Mouse (Mus musculus) CD4-positive, CD25-positive, alpha-beta regulatory T cell, adult 2 months (primary cell): ENCODE measurements around the gene Med11.
A peak's percentile ranks its signal among the peaks of the same experiment; 100 is the strongest.
"Not testable (repeated sequence)": the region's sequence is repeated elsewhere in the genome, so short reads cannot be mapped to it uniquely, and the experiment has no call there.

Experiments
- DNase-seq: peaks from one replicate; pipeline ENCODE4 v3.0.0-alpha.2; 2012; ENCODE audit warnings: low read depth, low spot score

Gene Med11

DNA sequence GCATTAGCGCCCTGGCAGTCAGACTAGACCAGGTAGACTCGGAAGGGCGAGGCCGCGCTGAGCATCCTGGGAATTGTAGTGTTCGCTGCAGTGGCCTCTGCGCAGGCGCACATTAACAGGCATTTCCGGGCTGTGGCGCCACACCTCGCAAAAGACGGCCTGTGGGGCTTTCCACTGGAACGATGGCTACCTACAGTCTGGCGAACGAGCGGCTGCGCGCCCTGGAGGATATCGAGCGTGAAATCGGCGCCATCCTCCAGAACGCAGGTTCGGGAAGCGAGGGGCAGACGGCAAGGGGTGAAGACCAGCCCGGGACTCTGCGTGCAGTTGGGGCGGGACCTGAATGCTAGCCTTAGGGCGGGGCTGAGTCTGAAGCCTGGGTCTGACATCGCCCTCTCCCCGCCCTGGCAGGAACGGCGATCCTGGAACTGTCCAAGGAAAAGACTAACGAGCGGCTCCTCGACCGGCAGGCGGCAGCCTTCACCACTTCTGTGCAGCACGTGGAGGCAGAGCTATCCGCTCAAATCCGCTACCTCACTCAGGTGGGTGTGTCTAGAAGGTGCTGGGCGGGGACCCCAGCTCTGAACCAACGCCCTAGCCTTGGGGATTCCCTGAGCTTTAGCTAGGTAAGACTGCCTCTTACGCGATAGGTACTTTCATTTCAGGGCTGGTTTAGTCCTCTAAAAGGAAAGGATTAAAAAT, at the start of gene Med11:
TSS of gene Med11 (plus strand) at position 123 of the 702 bp plus-strand sequence.
- peak; percentile 96 for DNase-seq

DNA sequence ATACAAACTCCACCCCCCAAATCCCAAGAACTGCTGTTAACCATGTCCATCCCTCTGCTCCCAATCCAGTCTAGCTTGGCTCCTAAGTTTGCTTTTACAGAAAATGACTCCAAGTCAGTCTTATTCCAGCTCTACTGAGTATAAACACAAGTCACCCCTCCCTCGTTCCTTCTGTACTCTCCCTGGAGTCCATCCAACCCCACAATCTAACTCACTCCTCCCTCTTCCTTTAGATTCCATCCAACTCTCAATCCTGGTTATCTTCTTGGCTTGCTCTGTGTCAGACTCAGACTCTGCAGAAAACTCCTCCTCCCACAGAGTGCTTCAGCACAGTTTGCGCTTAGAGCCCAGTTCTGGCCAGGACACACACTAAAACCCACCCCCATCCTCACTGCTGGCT, 48.1 kb upstream of the Med11 start:
- no peak for DNase-seq

DNA sequence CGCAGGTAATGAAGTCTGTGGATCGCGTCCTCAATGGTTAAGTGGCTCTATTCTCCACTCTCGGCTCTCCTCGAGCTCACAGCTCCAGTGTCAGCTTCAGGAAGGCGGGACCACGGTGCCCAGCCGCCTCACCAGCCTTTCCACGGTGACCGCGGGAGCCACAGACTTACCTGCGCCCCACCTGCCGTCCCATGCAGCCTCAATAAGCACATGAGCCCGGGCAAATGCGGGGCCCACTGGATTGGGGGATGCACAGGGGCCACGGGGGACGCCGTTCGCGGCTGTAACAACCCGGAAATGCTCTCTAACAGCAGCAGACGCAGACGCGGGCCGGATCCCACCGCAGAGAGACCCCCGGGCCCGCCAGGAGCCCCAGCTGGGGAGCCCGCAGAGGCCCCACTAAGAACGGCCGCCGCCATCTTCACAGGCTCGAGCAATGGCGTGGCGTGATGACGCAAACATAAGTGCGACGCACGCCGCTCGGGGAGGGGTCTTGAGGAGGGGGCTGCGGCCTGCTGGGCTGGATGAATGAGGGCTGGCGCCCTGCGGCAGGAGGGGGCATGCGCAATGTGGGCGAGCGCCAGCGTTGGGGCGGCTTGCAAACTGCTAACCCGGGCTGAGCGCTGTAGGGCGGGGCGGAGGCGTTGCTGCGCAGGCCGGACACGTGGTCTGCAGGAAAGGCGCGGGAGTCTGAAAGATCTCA, 42.0 kb upstream of the Med11 start, which contains the start of gene Pelp1:
TSS of gene Pelp1 (minus strand) at position 438 of the 703 bp plus-strand sequence.
- DNase-seq, result peak; percentile 90

DNA sequence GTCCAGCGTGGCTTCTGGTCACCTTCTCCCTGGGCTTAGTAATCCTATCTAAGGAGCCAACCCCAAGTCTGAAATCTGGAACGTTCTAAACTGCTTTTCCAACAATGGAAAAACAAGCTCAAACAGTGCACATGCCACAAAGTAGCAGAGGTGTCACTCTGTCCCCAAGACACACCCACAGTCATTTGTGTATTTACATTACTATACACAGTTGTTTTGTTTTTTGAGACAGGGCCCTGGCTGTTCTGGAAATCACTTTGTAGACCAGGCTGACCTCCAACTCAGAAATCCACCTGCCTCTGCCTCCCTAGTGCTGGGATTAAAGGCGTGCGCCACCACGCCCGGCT, 41.4 kb upstream of the Med11 start:
- no peak for DNase-seq

DNA sequence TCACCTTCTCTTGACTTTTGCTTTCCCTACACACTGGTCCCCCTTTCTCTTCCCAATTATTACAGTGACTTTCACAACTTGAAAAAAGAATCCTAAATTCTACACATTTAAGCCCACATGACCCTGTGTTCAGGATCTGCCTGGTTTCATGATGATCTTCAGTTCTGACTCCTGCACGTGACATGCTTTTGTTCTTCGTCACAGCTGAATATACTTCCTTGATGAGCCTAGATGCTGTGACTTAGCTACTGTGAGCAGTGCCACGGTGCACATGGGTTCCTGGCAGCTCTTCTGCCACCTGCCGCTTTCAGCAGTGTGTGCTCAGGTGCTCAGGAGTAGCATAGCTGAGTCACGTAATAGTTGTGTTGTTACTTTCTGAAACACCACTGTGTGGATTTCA, 39.1 kb upstream of the Med11 start:
- DNase-seq, result no peak

DNA sequence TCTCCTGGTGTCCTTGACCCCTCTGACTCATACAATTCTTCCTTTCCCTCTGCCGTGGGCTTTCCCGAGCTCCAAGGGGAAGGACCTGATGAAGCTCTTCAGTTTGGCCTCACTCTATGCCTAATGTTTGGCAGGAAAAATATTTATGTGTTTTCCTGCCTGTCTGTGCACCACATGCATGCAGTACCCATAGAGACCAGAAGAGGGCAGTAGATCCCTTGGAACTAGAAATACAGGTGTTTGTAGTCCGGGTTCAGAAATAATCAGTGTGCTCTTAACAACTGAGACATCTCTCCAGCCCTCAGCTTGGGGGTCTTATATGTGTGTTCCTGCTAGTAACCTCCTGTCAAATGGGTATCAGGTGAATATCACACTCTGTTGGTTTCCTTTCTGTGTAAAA, 37.8 kb upstream of the Med11 start:
- DNase-seq, result peak; percentile 89

DNA sequence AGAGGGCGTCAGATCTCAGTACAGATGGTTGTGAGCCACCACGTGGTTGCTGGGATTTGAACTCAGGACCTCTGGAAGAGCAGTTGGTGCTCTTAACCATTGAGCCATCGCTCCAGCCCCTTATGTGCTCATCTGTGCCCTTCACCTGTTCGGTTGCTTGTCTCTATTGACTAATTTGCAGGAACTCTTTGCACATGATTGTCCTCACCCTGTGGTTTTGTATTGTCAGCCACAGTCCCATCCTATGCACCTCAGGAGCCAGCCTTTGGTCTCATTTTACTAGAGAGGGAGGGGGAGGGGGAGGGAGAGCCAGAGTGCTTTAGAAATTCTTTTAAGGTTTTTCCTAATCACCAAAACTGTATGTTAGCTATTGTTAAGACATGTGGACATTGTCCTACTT, 33.5 kb upstream of the Med11 start:
- DNase-seq, result no peak

DNA sequence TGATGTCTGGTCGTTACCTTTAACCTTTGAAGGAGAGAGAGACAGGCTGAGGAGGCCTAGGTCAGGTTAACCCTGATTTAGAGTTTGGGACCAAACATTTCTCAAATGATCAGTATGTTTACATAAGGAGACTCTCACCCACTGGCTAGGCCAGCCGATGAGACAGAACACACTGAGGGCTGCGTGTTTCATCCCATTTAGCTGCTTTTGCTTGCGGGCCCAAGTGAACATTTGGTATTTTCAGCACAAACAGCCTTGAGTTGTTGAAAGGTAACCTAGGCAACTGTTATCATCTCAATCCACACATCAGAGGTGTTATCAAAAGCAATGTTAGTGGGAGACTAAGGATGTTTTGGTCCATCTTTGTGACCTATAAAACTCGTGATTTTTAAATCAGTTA, 32.2 kb upstream of the Med11 start:
- no peak for DNase-seq

DNA sequence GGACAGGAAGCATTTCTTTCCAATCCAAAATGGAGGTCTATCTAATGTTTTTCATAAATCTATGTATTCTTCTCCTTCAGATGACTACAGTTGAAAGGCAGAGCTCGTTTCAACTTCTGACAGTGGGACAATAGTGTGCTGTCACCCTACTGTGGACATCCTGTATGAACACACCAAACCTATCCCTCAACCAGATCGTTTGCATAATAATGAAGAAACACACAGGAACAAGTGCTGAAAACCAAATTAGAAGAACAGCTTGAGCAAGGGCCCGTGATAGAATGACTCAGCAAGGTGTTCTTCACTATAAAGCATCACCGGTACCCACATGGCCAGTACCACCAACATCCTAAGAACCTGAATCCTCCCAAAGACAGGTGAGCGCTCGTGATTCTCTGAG, 25.1 kb upstream of the Med11 start:
- not testable (repeated sequence) for DNase-seq

DNA sequence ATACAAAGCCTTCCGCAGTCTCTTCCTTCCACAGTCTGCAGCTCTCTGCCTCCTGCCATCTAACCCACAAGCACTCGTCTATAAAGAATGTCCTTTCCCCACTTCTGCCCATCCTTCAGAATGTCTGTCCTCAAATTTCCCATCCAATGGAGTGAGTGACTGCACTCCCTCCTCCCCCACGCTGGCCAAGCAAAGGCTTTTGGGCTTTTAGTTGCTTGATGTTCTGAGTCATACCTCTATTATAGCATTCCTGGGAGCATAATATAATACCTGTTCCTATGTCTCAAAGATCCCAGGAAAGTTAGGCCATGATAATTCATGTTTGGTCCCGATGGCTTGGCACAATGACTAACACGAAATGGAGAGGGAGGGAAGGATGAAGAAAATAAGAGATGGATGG, 20.1 kb upstream of the Med11 start:
- DNase-seq, result no peak

DNA sequence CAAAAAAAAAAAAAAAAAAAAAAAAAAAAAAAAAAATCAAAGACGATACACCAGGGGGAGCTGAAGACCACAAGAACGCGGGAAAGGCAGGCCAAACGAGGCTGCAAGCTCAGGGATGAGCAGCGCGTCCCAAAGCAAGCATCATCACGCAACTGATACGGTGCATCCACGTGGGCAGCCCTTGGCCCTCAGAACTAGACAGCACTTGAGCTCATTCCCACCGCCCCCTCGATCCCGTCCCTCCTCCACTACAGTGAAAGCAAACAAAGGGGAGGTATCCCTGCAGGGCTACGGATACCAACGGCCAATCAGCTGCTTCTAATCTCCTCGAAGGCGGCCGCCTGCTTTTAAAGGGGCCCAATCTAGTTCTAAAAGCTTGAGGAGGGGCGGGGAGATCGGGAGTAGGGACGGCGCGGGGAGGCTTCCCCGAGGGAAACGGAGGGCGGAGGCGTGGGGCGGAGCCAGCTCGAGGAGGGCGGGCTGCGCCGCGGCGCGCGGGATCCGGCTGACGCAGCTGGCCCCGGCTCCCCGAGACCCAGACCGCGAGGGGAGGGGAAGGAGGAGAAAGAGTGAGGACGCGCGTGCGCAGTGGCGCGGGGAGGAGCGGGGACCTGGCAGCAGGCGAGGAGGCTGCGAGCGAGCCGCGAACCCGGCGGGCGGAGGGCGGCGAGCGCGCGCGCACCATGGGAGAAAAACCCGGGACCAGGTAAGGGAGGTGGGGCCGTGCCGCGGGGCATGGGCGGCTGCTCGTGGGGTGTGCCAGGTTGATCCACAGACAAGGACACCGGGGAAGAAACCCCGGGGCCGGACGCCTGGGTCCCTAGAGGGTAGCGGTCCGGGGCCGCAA, 19.4 kb upstream of the Med11 start, which contains the start of gene Arrb2:
TSS of gene Arrb2 (plus strand) at position 588 of the 847 bp plus-strand sequence.
- peak; percentile 99 for DNase-seq

DNA sequence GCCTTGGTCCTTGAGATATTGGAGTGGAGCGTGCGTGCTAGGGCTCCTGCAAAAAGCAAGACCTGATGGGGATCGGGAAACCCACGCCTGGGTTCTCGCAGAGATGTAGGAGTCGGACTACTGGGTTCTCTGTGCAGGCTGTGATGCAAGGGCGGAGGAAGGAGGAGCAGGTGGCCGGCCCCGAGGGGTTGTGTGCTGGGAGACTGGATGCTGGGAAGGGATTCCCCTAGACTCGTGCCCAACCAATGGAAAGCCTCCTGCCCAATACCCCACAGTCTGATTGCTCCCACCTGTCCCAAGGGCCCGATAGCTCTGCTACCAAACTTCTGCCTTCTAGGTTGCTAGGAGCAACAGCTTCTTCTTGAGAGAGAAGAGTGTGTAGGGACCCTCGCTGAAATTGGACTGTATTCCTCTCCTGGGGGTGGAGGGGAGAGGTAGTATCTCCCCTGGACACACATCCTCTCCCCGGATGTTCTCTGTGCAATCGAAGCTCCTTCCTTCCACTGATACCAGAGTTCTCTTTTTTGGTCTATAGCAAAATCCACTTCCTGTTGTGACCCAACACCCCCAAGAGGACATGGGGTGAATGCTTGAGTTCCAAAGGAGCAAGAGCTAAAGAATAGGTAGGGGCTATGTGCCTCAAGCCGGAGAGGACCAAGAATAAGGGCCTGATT, 18.7 kb upstream of the Med11 start:
- DNase-seq, result peak; percentile 52

DNA sequence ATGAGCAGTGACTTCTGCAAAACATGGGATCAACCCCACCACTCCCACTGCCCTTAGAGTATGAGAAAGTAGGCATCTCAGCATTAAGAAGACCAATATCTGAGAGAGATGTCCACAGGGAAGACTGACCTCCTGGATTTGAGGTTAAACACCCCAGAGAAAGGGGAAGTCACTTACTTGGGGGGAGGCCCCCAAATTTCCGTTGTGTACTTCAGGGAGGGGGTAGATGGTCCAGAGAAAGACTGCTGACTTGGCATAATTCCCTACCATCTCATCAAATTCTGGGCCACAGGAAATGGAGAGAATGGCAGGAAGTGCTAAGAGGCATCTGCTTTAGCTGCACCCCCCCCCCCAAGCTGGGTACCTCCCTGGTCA, 18.2 kb upstream of the Med11 start:
- DNase-seq, result peak; percentile 44

DNA sequence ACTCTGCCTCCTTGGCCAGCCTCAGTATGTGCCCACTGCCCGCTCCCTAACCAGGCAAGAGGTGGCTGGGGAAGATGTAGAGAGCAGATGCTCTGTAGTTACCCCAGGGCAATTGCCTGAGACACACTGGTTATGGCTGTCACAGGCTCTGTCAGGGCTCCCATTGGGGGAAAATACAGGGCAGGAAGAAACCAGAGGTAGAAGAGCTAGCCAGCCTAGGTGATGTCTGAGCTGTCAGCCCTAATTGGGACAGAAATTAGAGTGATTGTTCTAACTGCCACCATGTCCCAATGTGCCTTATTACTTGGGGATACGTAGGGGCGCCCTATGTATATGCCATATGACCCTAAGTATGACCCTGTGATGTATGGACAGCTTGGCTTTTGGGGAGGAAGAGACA, 17.8 kb upstream of the Med11 start:
- peak; percentile 55 for DNase-seq

DNA sequence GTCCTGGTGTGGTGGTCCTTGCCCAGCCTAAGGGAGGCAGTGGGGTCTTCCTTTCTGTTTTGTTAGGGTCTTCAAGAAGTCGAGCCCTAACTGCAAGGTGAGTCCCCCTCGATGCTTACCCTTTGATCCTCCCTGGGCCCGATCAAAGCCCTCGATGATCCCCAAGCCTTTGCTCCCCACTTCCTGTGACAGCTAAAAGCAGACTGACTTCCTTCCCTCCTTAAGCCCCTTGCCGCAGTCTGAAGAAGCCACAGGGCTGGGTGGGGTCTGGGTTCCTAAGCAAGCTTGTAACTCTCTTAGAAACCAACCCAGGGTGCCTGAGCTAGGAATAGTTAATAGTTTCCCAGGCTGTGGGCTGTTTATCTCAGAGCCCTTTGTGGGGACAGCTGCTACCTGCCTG, 16.2 kb upstream of the Med11 start:
- peak; percentile 62 for DNase-seq

DNA sequence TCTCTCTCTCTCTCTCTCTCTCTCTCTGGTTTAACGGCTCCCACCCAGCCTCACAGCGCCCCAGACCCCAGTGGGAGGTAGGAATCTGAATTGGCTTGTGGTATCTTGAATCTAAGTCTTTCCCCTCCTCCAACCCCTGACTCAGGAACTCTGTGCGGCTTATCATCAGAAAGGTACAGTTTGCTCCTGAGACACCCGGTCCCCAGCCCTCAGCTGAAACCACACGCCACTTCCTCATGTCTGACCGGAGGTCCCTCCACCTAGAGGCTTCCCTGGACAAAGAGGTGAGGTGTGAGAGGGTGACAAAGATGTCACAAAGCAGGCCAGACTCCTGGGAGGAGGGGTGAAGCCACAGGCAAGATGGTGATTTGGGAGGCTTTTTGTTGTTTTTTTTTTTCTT, 14.3 kb upstream of the Med11 start:
- DNase-seq, result no peak

DNA sequence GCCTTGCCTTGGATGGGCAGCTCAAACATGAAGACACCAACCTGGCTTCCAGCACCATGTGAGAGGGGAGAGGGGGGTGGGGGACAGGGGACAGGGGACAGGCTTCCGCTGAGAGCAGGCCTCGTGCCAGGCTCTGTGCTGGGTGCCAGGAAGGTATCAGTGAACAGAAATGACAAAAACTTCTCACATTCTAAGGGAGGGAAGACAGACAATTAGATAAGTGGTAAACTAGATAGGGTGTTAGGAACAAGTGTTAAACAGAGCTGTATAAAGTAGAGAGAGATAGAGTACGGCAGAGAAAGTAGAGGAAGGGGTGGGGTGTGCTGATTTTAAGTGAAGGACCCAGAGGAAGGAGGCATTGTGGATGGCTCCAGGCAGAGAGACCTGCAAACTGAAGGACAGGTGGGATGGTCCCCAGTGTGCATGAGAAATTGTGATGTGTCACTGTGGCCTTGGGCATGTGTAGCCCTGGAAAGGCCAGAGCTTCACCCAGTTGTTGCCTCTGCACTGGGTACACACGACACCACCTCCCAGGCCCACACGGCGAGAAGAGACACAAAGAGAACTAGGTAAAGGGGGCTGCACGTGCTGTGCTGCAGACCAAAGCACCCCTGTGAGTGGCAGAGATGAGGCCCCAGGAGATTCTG, 12.9 kb upstream of the Med11 start:
- DNase-seq, result no peak

DNA sequence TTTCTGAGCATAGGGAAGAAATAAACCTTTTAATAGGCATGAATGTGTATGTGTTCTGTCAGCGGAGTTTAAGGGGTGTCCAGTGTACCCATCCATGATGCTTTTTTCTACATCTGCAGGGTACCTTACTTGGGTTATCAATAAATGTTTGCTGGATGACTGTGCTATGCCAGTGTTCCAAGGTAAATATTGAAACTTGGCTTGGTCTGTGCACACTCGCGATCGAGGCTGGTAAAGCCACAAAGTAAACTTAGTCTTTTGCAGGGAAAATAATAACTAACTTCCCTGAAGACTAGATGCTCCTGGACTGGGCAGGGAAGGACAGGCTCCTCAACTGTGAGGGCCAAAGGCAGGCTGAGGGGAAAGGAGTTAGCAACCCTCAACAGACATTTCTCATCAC, 11.1 kb upstream of the Med11 start:
- no peak for DNase-seq

DNA sequence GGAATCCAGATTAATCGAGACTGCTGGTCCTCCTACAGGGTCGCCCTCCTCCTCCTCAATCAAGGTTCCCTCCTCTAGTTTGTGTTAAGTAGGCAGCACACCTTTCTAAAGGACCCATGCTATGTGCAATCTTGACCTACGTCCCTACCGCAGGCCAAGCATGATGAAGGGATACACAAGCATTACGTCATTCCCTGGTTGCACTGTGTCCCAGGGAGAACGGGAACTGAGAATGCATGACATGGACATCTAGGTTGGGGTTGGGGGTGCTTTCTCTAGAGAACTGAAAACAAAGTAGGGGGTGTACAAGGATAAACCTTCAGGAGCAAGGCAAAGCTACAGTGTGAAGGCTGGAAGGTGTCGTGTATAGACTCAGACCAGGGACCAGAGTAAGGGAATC, 9.8 kb upstream of the Med11 start:
- no peak for DNase-seq

DNA sequence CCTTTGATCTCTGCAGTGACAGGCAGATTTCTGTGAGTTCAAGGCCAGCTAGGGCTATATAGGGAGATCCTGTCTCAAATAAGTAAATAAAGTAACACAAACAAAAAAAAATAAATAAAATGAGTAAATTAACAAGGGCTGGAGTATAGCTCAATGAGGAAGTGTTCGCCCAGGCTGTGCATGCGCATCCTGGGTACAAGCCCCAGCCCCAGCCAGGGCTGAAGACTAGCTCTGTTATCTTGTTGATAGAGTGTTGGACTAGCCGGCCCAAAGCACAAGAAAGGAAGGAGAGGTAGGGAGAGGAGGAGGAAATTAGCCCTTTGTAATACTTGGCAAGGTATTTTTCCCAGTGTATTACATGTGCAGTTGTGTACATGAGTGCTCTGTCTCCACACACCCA, 7.8 kb upstream of the Med11 start:
- no peak for DNase-seq

DNA sequence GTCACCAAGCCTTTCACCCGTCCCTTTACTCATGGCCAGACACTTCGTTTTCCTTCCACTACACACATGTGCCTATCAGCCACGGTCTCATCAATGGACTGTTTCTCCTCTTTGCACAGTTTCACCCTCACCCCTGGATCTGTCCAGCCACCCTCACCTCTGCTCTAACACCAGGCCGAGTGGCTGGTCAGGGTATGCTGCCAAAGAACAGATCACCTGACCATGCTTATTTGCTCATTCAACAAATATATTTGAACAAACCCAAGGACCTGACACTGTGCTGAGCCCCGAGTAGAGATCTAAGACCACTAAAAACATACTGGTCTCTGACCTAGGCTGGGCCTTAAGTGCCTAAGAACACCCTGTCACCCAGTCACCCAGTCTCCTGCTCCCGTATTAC, 7.1 kb upstream of the Med11 start:
- no peak for DNase-seq
